Mouse (Mus musculus) 3T3-L1 (cell line): ENCODE results near the gene Ube2d3.
"Not testable (repeated sequence)": the region's sequence is repeated elsewhere in the genome, so short reads cannot be mapped to it uniquely, and the experiment has no call there.

Experiments
- DNase-seq: peaks from one replicate; pipeline ENCODE4 v3.0.0-alpha.2; 2015; ENCODE audit warnings: low read depth, low spot score

The Ube2d3 gene

DNA sequence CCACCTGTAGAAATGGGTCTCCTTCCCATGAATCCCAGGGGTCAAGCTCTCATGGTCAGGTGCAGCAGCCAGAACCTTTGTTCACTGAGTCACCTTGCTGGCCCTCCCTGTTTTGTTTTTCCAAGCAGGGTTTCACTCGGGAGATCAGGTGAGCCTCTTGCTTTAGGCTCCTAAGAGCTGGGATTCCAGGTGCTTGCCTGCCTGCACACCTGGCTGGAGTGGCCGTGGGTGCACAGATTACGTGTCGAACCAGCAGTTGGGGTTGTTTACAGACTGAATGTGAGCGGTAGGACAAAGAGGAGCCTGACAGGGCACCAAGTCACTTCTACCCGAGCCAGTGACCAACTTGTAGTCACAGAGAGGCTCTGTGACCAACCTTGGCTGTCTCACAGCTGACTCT is 53.2 kb downstream of the Ube2d3 start:
- no peak for DNase-seq

DNA sequence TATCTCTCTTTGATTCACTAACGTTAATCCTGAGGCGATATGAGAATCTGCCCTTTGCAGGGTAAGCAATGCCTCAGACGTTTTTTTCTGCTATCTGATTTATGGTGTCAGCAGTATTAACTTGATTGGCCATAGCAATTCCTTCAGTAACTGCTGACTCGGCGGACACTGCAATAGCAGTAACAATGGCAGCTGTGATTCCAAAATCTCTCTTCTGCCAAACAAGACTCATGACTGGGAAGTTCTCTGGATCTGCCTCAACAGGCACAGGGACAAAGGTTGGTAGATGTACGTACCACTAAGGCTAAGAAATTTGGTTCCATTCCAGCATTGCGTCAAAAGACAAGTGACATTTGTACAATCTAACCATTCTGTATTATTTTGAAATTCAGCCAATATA is 55.4 kb downstream of the Ube2d3 start:
- not testable (repeated sequence) for DNase-seq

DNA sequence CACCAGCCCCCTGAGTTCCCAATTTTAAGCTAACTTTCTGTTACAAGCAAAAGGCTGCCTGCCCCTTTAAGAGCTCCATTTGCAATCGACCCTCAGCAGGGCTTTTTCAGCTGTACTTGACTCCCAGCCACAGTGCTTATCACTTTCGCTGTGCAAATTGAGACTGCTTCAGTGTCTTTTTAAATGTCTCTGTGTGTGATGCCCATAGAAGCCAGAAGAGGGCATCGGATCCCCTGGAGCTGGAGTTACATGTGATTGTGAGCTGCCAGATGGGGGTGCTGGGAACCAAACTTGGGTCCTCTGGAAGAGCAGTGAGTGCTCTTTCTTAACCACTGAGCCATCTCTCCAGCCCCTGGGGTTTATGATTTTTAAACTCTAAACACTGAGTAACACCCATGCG is 60.0 kb downstream of the Ube2d3 start:
- not testable (repeated sequence) for DNase-seq

DNA sequence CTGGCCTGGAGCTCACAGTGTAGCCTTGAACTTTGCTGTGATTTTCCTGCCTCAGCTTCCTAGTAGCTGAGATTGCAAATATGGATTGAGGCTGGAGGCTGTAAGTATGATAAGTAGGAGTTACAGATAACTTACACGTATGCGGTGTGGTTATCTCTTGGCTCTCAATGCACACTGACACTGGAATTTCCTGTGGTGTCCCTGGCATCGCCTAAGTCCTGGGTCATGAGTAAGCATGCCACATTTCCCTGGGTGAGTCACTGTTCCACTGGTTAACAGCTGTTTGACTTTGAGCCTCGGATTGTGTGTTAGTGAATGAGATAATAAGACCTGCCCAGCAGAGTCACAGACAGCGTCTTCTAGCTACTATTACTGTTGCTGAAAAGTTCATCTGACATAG is 60.9 kb downstream of the Ube2d3 start:
- DNase-seq, result peak; percentile 95

DNA sequence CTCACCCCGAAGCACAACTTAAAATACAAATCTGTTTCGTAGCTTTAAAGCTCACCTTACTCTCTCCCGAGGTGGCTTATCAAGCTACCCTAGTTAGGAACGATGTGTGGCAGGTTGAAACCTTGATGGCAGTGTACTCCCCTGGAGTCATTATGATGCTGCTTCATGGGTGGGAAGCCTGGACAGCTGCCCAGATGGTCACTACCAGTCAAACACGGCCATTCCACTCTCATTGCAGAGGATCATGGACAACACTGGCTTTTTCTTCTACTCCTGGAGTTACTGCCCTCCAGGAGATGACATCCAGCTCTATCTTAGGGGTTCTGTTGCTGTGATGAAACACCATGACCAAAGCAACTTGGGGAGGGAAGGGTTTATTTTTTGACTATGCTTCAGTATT is 65.2 kb downstream of the Ube2d3 start:
- DNase-seq, result no peak

DNA sequence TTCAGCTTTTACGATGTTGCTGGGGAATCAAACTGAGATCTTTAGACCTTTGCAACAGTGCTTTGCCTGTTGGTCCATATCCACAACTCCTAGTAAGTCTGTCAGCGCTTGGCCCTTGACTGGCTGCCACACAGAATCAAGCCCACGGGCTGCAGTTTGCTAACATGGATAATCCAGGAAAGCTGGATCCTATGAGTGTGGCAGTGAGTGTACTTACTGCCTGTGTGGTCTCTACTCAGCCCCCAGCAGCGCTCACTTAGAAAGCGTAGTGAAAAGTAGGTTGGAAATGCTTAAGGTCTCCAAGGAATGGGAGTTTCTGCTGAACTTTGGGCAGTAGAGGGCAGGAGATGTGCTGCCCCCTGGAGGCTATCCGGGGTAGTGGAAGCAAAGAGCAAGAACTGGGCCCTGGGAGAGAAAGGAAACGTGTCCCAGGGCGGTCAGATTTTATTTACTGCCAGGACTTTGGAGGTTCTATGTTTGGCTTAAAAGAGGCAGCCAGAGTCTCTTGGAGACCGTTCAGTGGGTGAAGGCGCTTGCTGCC is 67.5 kb downstream of the Ube2d3 start:
- peak; percentile 61 for DNase-seq

DNA sequence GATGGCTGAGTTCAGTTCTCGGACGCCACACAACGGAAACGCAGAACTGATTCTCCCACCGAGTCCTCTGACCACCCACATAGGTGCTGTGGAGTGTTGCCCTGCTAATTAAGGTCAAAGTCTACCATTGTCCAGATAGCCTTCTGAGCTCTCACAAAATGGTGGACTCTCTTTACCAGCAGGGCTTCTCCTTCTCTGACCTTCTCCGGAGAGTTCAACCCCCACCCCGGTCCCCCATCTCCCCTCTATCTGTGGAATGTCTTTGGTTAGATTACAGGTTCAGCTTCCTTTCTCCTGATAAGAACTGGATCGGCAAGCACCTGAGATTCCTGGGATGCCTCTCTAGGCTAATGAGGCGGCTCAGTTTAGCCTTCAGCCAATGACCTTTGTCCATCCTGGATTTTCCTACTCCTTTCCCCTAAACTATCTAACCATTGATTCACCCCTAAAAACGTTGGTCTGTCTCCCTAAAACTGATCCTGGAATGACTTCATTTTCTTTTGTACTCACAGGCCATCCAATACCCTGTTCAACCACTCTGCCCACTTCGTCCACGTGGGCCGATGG is 68.0 kb downstream of the Ube2d3 start:
- DNase-seq, result no peak

DNA sequence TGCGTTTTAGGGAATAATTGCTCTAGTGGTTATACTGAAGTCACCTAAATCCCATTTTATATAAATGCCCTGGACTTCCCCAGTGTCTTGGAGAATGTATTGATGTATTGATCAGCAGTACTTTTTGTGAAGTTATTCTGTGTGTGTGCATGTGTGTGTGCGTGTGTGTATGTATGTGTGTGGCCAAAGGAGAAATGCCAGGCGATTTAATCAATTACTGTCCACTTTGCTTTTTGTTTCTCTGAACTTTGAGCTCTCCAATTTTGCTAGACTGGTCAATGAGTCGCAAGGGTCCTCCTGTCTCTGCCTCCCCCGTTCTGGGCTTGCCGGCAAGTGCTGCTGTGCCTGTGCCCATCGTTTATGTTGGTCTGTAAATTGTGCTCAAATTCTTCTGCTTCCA is 69.6 kb downstream of the Ube2d3 start:
- DNase-seq, result no peak

DNA sequence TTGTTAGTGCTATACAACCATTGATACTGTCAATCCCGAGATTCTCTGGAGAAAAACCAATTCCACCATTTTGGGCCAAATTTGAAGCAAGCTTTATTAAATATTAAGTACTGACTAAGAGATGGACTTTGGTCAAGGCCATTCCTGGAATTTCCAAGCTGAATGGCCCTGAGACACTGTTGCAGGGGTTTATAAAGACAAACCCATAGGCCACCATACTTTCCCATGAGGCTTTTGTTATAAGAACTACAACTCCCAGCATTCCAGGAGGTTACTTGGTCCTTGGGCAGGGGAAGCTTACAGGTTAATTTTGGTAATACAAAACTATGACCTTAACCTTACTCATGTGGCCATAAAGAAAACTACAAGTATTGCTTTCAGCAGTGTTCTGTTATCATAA is 70.2 kb downstream of the Ube2d3 start:
- DNase-seq, result no peak

DNA sequence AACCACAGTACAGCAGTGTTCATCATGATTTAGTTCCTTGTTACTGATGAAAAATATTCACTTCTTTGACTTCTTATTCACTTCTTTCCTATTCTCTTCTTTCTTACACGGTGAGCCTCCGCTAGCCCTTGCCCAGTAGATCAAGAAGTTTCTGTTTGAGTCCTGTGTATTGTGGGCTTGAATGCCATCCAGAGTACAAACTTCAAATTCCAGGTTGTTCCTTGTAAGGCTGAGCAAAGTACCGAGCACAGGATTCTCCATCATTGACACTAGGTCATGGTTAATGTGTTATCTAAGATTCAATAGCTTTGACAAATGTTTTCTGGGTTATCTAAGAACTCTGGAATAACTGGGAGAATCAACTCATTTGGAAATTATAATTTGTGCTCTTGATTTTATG is 72.4 kb downstream of the Ube2d3 start:
- DNase-seq, result no peak

DNA sequence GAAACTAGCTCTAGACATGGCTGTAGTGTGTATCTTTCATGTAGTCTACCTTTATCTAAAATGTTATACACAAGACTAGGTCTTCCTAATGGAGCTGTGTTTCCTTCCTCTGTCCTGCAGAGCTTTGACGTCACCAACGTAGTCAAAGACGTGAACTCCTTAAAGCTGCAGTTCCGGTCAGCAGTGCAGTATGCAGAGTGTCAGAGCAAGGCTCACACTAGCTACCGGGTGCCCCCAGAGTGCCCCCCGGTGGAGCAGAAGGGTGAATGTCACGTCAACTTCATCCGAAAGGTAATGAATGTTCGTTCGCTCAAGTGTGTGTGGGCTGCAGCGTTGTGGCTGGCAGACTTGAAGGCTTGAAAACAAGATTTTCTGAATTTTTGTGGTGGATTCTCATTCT is 73.7 kb downstream of the Ube2d3 start:
- DNase-seq, result no peak

DNA sequence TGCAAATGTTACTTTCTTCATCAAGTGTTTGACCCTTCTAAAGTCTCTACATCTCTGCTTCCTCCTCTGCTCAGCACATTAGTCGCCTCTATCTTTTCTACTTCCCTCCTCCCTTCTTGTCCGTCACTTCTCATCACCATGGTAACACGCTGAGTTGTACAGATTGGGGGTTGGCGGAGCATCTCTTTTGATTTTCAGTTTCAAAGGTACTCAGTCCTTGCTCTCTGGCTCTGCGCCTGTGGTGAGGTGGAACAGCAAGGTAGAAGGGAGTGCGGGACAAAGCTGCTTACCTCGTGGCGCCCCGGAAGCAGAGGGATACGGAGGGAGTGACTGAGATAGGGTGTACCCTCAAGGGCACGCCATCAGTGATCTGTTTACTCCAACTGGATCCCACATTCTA is 75.3 kb downstream of the Ube2d3 start:
- no peak for DNase-seq

DNA sequence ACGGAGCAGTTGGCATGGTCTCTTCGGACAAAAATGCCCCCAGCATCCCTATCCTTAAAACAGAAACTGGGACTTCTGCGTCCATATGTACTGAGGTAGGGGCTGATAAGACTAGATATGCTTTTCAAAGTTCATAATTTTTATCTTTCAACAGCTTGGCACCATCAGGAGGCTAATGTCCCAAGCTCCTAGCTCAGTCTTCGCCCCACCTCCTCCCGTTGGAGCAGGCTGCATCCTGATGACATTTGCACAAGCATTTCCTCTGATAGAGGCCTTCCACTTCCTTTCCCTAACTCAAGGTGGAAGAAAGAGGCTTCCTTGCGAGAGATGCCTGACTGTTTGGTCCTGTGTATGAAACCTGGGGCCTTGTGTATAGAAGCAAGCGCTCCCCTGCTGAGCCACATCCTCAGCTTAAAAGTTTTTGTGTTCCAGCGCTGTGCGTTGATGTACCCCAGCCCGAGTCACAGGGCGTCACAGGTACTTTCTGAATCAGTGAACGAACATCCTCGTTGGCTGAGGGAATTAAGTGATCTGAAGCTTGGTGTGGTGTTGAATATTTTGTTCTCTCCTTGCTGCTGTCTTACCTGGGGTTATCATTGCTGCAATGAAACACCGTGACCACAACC is 76.0 kb downstream of the Ube2d3 start:
- no peak for DNase-seq

DNA sequence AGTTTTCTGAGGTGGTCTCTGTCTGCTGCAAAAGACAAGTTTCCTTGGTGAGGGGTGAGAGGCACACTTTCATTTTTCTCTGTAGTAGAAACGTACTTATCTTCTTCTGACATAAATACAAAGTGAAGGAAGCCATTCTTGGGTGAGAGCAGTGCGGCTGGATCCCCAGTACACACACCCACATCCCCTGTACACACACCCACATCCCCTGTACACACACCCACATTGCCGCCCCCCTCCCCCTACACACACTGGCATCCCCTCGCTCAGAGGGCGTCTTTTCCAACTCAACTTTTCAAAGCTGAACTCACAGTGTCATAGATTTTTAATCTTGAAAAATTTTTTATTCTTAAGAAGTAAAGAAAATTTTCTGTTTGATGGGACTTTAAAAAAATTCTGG is 77.3 kb downstream of the Ube2d3 start:
- DNase-seq, result no peak

DNA sequence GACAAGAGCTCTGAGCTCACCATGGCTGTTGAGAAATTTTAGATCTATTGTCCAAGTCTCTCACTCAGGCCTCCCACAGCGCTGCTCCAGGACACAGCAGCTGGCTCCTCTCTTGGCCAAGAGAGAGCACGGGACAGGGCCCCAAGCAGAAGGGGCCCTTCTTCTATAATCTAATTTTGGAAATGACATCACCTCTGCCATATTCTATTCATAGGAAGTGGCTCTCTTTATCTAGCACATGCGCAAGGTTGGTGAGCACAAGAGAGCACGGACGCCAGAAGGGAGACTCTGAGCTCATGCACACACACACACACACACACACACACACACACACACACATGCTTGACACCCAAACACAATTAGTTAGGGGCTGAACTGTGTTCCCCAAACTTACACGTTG is 78.9 kb downstream of the Ube2d3 start:
- DNase-seq, result no peak
